Mouse (Mus musculus) forebrain, postnatal 0 days (tissue): ENCODE measurements at regions not wholly inside any gene's neighbourhood (a gene's known extent, or its start where the extent isn't known, plus 50 kb on each side); places are given as distances from the start of the nearest gene placed in this dataset.

Source experiments
- ATAC-seq: fragments of 200-750 bp; cut with Nextera tagmentation; 2 replicates; pipeline ENCODE4 v1.8.0; 2017; ENCODE audit warnings: mild to moderate bottlenecking, moderate library complexity
- DNase-seq: peaks from one replicate; pipeline ENCODE4 v3.0.0-alpha.2; 2015
- H3K27ac ChIP-seq: fragments of 300-500 bp; sonication (generic); 2 replicates; pipeline ENCODE4 v1.5.1; 2014; ENCODE audit warnings: low read depth, mild to moderate bottlenecking, antibody characterized with exemption, low read length, moderate library complexity, mixed read lengths
- H3K27me3 ChIP-seq: fragments of 300-500 bp; sonication (generic); 2 replicates; pipeline ENCODE4 v1.6.1; 2014; ENCODE audit warnings: mild to moderate bottlenecking, low read length, mixed read lengths; ENCODE audit not compliant: insufficient read depth
- H3K36me3 ChIP-seq: fragments of 300-500 bp; sonication (generic); 2 replicates; pipeline ENCODE4 v1.6.1; 2014; ENCODE audit warnings: mild to moderate bottlenecking, moderate library complexity; ENCODE audit not compliant: insufficient read depth
- H3K4me1 ChIP-seq: fragments of 300-500 bp; sonication (generic); 2 replicates; pipeline ENCODE4 v1.6.1; 2014; ENCODE audit warnings: antibody characterized with exemption; ENCODE audit not compliant: insufficient read depth
- H3K4me2 ChIP-seq: fragments of 300-500 bp; sonication (generic); 2 replicates; pipeline ENCODE4 v1.6.1; 2014; ENCODE audit warnings: low read depth, mild to moderate bottlenecking, moderate library complexity
- H3K4me3 ChIP-seq: fragments of 300-500 bp; sonication (generic); 2 replicates; pipeline ENCODE4 v1.5.1; 2014; ENCODE audit warnings: low read depth, low read length, mixed read lengths
- H3K9ac ChIP-seq: fragments of 300-500 bp; sonication (generic); 2 replicates; pipeline ENCODE4 v1.6.1; 2014; ENCODE audit warnings: mild to moderate bottlenecking
- H3K9me3 ChIP-seq: fragments of 300-500 bp; sonication (generic); 2 replicates; pipeline ENCODE4 v1.6.1; 2016; ENCODE audit warnings: low read length
- CTCF ChIP-seq: sonication (generic); IDR thresholded peaks from 2 replicates; pipeline ENCODE4 v1.5.1; 2016; ENCODE audit warnings: antibody characterized with exemption, control low read depth, low read depth
- WGBS: fragments of 180-500 bp; shearing (Covaris S2); extraction: QIAGEN DNeasy Blood & Tissue Kit; methylation state at CpG from one replicate; pipeline ENCODE4 v1.1.7; 2014; 5-methylcytosine and 5-hydroxymethylcytosine counted together

- H3K9ac ChIP-seq: no peak overlapping the region
- TF ChIP-seq CTCF: no peak
- H3K4me1 ChIP-seq: no peaks in the 10 kb centered on the region
- ATAC-seq (peak; percentile 16; the same call in 1 of the 2 replicates), DNase-seq (no peak)
- WGBS: 39% methylated on average over 3 of the region's 3 CpGs
- no peaks in the 10 kb centered on the region for H3K27me3 ChIP-seq
- no peak overlapping the region for H3K27ac ChIP-seq
- no peak overlapping the region for H3K4me3 ChIP-seq
- H3K9me3 ChIP-seq: no peaks in the 10 kb centered on the region
- H3K36me3 ChIP-seq: no peaks in the 10 kb centered on the region
- H3K4me2 ChIP-seq: no peak overlapping the region
Observed at GRCm38 (mm10) chr9:14024701-14025100, 197.2 kb downstream of the Fam76b start.

GRCm38 (mm10) chr9:14028056-14028455 lies 200.5 kb downstream of the Fam76b start:
- no peaks in the 10 kb centered on the region for H3K36me3 ChIP-seq
- H3K27me3 ChIP-seq: no peaks in the 10 kb centered on the region
- ATAC-seq: no peak
- H3K4me2 ChIP-seq: no peak overlapping the region
- H3K9me3 ChIP-seq: no peaks in the 10 kb centered on the region
- H3K9ac ChIP-seq: no peak overlapping the region
- 0 out of 2 replicates have a peak, but pooled peaks cover 3% of the 10 kb centered on the region for H3K4me1 ChIP-seq
- H3K27ac ChIP-seq: no peak overlapping the region
- H3K4me3 ChIP-seq: no peak overlapping the region
- no peak for DNase-seq
- no peak for TF ChIP-seq CTCF
- WGBS: 87% methylated on average over 5 of the region's 5 CpGs

- Histone ChIP-seq H3K9ac (0 out of 2 replicates have a peak overlapping the region, but pooled peaks have one; percentile 39), H3K4me1 (0 out of 2 replicates have a peak, but pooled peaks cover 3% of the 10 kb centered on the region), H3K36me3 (no peaks in the 10 kb centered on the region), H3K4me2 (no peak overlapping the region), H3K4me3 (no peak overlapping the region), H3K27ac (0 out of 2 replicates have a peak overlapping the region, but pooled peaks have one; percentile 5), H3K9me3 (no peaks in the 10 kb centered on the region), H3K27me3 (no peaks in the 10 kb centered on the region)
- ATAC-seq: peak; percentile 84
- DNase-seq: peak; percentile 25
- no peak for TF ChIP-seq CTCF
- 23% methylated on average over 6 of the region's 6 CpGs for WGBS
Observed at GRCm38 (mm10) chr9:14031358-14032047, 204.0 kb downstream of the Fam76b start.

- DNase-seq (peak; percentile 13), ATAC-seq (peak; percentile 52; the same call in 1 of the 2 replicates)
- H3K27me3 ChIP-seq: no peaks in the 10 kb centered on the region
- 0 out of 2 replicates have a peak overlapping the region, but pooled peaks have one; percentile 39 for H3K9ac ChIP-seq
- 0 out of 2 replicates have a peak, but pooled peaks cover 3% of the 10 kb centered on the region for H3K4me1 ChIP-seq
- H3K4me3 ChIP-seq: no peak overlapping the region
- no peak for TF ChIP-seq CTCF
- H3K36me3 ChIP-seq: no peaks in the 10 kb centered on the region
- no peaks in the 10 kb centered on the region for H3K9me3 ChIP-seq
- WGBS: 45% methylated on average over 1 of the region's 1 CpGs
- H3K4me2 ChIP-seq: no peak overlapping the region
- 0 out of 2 replicates have a peak overlapping the region, but pooled peaks have one; percentile 5 for H3K27ac ChIP-seq
Observed at GRCm38 (mm10) chr9:14032048-14032362, 204.5 kb downstream of the Fam76b start.

DNA sequence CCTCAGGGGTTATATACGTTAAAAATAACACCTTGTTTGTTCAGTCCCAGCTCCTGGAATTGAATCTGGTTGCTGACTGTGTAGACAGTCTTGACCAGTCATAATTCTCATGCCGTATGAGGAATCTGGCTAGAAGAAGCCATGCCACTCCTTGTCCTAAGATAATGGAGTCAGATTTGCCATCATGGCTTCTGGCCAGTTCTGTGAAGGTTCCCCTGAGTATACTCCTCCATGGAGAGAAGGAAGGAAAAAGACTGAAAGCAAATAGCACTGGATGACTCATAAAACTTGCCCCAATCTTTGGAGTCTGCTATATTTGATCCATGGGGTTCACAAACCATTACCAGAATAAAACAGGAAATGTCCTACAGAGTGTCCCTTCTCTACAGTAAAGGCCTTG lies 208.0 kb downstream of the Fam76b start:
- 90% methylated on average over 2 of the region's 2 CpGs for WGBS
- no peak for ATAC-seq
- TF ChIP-seq CTCF: no peak

GRCm38 (mm10) chr9:14041900-14042435 lies 214.5 kb downstream of the Fam76b start:
- Histone ChIP-seq H3K27ac (no peak overlapping the region), H3K9me3 (no peaks in the 10 kb centered on the region), H3K4me3 (no peak overlapping the region), H3K9ac (no peak overlapping the region), H3K36me3 (no peaks in the 10 kb centered on the region), H3K4me1 (no peaks in the 10 kb centered on the region), H3K4me2 (no peak overlapping the region), H3K27me3 (no peaks in the 10 kb centered on the region)
- DNase-seq (no peak), ATAC-seq (no peak)
- WGBS: 61% methylated on average over 2 of the region's 2 CpGs
- no peak for TF ChIP-seq CTCF

More for the DNA sequence above, 208.0 kb downstream of the Fam76b start:
- 0 out of 2 replicates have a peak, but pooled peaks cover 3% of the 10 kb centered on the region for H3K4me1 ChIP-seq
- H3K27me3 ChIP-seq: no peaks in the 10 kb centered on the region
- no peaks in the 10 kb centered on the region for H3K9me3 ChIP-seq
- no peak overlapping the region for H3K9ac ChIP-seq
- no peak overlapping the region for H3K4me2 ChIP-seq
- DNase-seq: no peak
- no peak overlapping the region for H3K4me3 ChIP-seq
- no peaks in the 10 kb centered on the region for H3K36me3 ChIP-seq
- no peak overlapping the region for H3K27ac ChIP-seq

GRCm38 (mm10) chr9:14048224-14048623 lies 220.7 kb downstream of the Fam76b start:
- Histone ChIP-seq H3K4me3 (no peak overlapping the region), H3K36me3 (no peaks in the 10 kb centered on the region), H3K9ac (no peak overlapping the region), H3K9me3 (no peaks in the 10 kb centered on the region), H3K4me2 (no peak overlapping the region), H3K27ac (no peak overlapping the region), H3K4me1 (no peaks in the 10 kb centered on the region), H3K27me3 (no peaks in the 10 kb centered on the region; the same call in 1 of the 2 replicates)
- DNase-seq (peak; percentile 66), ATAC-seq (peak; percentile 90)
- 42% methylated on average over 4 of the region's 4 CpGs for WGBS
- TF ChIP-seq CTCF: no peak
